Mouse (Mus musculus): ENCODE measurements around the gene Acsl6.

Acsl6 gene

GRCm38 (mm10) chr11:54307139-54307816, 3.7 kb downstream of the Acsl6 start:
- DNase-seq (ENCODE audit: low read depth, low spot score) = no peak

GRCm38 (mm10) chr11:54310588-54310987, 7.0 kb downstream of the Acsl6 start:
- no peak for DNase-seq (ENCODE audit: low read depth, low spot score)

- DNase-seq (ENCODE audit: low read depth, low spot score) = no peak
Measured at GRCm38 (mm10) chr11:54312021-54312420, 8.4 kb downstream of the Acsl6 start.

- DNase-seq (ENCODE audit: low read depth, low spot score) = no peak
Measured at GRCm38 (mm10) chr11:54312603-54313002, 9.0 kb downstream of the Acsl6 start.

GRCm38 (mm10) chr11:54313391-54314360, 10.1 kb downstream of the Acsl6 start:
- no peak for DNase-seq (ENCODE audit: low read depth, low spot score)

GRCm38 (mm10) chr11:54314740-54315139, 11.1 kb downstream of the Acsl6 start:
- DNase-seq (ENCODE audit: low read depth, low spot score) = no peak

- no peak for DNase-seq (ENCODE audit: low read depth, low spot score)
Measured at GRCm38 (mm10) chr11:54315336-54315735, 11.7 kb downstream of the Acsl6 start.

GRCm38 (mm10) chr11:54317361-54317760, 13.8 kb downstream of the Acsl6 start:
- no peak for DNase-seq (ENCODE audit: low read depth, low spot score)

- no peak for DNase-seq (ENCODE audit: low read depth, low spot score)
Measured at GRCm38 (mm10) chr11:54317795-54318194, 14.2 kb downstream of the Acsl6 start.

GRCm38 (mm10) chr11:54321802-54322532, 18.4 kb downstream of the Acsl6 start:
- DNase-seq (ENCODE audit: low read depth, low spot score) = no peak

GRCm38 (mm10) chr11:54331463-54332183, 28.0 kb downstream of the Acsl6 start:
- DNase-seq (ENCODE audit: low read depth, low spot score) = no peak

GRCm38 (mm10) chr11:54336165-54336707, 32.6 kb downstream of the Acsl6 start:
- no peak for DNase-seq (ENCODE audit: low read depth, low spot score)

GRCm38 (mm10) chr11:54343703-54344102, 40.1 kb downstream of the Acsl6 start:
- peak; percentile 14 for DNase-seq (ENCODE audit: low read depth, low spot score)

GRCm38 (mm10) chr11:54351704-54352103, 48.1 kb downstream of the Acsl6 start:
- DNase-seq (ENCODE audit: low read depth, low spot score) = no peak

- no peak for DNase-seq (ENCODE audit: low read depth, low spot score)
Measured at GRCm38 (mm10) chr11:54353121-54353576, 49.6 kb downstream of the Acsl6 start.

- DNase-seq (ENCODE audit: low read depth, low spot score) = peak; percentile 53
Measured at GRCm38 (mm10) chr11:54354595-54355563, 51.3 kb downstream of the Acsl6 start.

GRCm38 (mm10) chr11:54355564-54355955, 52.0 kb downstream of the Acsl6 start:
- DNase-seq (ENCODE audit: low read depth, low spot score) = peak; percentile 40

GRCm38 (mm10) chr11:54356676-54357075, 53.1 kb downstream of the Acsl6 start:
- DNase-seq (ENCODE audit: low read depth, low spot score) = peak; percentile 46

GRCm38 (mm10) chr11:54372553-54372952, 69.0 kb downstream of the Acsl6 start:
- DNase-seq (ENCODE audit: low read depth, low spot score) = no peak

- no peak for DNase-seq (ENCODE audit: low read depth, low spot score)
Measured at GRCm38 (mm10) chr11:54390386-54390785, 86.8 kb downstream of the Acsl6 start.

Measured in WW6 (cell line).